Mouse (Mus musculus) right cerebral cortex, postnatal 36 days (tissue): Measurements from ENCODE around the gene Atxn7l1.
"Not testable (repeated sequence)": the region's sequence is repeated elsewhere in the genome, so short reads cannot be mapped to it uniquely, and the experiment has no call there.

Experiments
- DNase-seq, 2 experiments: peaks; one replicate each; pipeline ENCODE4 v3.0.0; 2022; ENCODE audit warnings: low spot score in 2 of 2, mixed read lengths in 1 of 2

The Atxn7l1 gene

GRCm38 (mm10) chr12:33153131-33153530 lies 5.6 kb downstream of the Atxn7l1 start:
- no peak for DNase-seq

DNA sequence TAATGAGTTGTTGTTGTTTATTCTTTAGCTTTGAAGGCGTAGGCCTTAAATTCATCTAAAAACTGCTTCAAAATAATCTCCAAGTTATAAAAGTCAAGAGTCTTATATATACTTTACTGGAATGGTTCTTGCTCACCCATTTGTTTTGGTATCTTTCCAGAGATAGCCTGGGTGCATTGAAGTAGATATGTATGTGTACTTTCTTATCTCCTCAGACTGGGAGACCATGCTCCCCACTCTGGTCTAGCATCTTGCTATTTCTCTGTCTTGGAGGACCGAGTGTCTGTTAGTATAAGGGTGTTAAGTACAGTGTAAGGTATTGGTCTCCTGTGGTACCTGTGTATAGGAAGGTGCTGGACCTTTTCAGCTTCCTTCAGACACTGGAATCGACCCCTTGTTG lies 6.4 kb downstream of the Atxn7l1 start:
- no peak for DNase-seq

GRCm38 (mm10) chr12:33154732-33155131 lies 7.2 kb downstream of the Atxn7l1 start:
- DNase-seq = no peak

DNA sequence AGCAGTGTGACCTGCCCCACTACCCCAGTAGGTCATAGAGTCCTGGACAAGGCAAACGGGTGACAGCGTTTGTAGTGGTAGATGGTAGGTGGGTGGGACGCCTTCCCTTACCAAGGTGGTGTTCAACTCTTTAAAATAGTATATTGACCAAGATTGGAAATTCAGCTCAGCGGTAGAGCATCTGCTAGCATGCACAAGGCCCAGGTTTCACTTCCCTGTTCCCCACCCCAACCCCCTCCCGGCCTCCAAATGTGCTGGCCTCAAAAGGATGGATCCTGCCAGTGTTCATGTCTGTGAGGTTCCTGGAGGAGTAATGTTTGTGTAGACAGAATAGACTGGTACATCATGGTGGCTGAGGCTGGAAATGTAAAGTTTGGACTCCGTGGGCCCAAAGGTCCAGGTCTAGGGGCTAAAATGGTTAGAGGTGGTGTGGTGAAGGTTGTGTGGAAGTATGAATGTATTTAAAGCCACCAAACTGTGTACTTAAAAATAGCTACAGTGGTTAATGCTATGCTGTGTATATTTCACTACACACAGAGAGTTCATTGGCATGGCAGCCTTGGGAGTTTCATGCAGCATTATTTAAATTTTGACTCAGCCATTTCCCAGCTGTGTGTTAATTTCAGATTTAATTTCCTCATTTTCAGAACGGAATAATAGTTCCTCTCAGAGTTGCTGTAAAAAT lies 9.0 kb downstream of the Atxn7l1 start:
- DNase-seq = no peak

- no peak for DNase-seq
Measured at GRCm38 (mm10) chr12:33158256-33158655, 10.8 kb downstream of the Atxn7l1 start.

GRCm38 (mm10) chr12:33160406-33160805 lies 12.9 kb downstream of the Atxn7l1 start:
- no peak for DNase-seq

DNA sequence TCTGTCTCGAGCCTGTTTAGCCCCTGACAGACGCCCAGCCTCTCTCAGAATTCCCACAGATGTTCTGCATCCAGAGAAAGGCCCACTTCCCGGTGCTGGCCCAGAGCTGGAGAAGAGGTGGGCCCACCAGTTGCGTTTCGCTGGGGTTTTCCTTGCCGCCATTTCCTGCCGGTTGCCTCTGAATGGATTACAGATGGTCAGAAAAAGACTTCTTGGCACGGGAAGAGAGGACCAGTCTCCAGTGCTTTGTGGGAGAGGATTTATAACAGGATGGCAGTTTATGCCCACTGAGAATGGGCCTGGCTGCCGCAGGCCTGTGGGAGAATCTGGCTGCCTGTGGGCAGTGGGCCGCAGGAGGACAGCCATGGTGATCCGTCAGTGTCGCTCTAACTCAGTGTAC lies 15.0 kb downstream of the Atxn7l1 start:
- no peak for DNase-seq

- not testable (repeated sequence) for DNase-seq
Measured at GRCm38 (mm10) chr12:33164019-33164418, 16.5 kb downstream of the Atxn7l1 start.

- DNase-seq = no peak
Measured at GRCm38 (mm10) chr12:33166712-33167111, 19.2 kb downstream of the Atxn7l1 start.

DNA sequence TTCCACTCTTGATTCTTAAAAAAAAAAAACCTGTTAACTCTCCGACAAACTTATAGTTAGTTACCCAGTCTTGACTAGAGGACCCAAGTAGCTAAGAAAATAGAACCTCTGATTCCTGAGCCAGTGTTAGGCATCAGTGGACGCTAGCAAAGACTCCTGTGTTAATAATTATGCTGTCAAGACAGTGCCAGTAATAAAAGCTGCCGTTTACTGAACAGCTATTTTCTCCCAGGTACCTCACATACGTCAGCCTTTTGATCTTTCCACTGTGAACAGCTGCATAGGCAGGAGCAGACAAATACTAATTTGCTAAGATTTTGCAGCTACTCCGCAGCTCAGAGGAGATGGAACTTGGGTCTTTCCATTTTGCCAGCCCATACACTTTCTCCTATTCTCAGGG lies 20.1 kb downstream of the Atxn7l1 start:
- DNase-seq = no peak

- no peak for DNase-seq
Measured at GRCm38 (mm10) chr12:33168491-33168890, 21.0 kb downstream of the Atxn7l1 start.

DNA sequence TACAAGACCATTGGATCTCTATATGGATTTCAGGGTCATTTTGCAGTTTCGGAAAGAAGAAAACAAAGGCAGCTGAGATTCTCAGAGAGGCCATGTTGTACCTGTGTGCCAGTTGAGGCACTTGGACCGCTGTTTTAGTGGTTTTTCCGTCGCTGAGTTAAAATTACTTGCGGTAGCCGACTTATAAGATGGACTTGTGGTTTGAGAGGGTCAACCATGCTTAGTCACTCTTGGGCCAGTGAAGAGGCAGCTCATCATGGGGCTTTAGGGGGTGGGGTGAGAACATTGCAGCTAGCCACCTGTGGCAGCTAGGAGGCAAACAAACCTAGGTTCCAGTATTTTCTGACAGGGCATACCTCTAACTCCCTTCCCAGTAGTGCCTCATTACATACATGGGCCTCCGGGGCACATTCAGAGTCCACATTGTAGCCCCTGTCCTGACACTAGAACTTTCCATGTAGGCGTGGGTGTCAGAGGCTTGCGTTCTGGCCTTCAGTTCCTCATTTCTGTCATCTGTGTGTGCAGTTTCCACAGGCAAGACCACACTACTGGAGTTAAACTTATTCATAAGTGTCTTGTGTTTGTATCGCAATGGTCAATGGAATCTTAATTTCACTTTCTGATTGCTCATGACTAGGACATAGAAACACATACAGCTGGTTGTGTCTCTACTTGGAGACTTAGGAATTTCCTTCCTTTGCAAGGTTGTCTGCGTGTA lies 22.4 kb downstream of the Atxn7l1 start:
- DNase-seq = no peak

DNA sequence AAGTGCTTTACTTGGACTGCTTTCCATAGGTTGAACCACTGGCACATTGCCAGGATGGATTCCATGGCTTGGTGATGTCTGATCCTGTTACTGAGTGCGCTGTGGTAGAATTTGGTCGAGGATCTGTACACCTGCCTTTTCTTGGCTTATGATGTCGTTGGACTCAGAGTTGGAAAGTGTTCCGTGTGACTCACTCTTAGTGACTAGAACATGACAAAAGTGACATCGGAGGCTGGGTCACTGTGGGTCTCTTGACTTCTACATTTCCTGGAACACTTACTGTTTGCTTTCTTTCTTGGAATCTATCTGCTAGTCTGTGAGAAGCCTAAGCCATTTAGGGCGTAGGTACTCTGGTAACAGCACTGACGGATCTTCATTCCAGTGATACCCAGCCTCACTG lies 23.3 kb downstream of the Atxn7l1 start:
- DNase-seq = no peak

GRCm38 (mm10) chr12:33172926-33173325 lies 25.4 kb downstream of the Atxn7l1 start:
- no peak for DNase-seq

DNA sequence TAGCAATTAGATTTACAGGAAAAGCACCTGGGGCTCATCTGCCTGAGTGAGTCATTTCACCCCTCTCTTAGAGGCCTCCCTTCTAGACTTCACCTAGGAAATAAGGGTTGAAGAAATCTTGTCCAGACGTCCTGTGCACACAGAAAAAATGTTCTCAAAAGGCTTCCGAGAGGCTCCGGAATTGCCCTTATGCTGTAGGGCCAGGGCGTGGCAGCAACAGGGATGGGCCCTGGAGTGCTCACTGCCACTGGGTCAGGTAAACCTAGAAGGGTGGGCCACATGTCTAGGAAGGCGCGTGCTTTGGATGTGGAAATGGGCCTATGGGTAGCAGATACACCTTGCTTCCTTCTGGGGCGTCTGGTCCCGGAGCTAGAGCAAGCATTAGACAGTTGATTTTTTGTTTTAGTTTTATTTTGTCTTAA lies 26.2 kb downstream of the Atxn7l1 start:
- DNase-seq = no peak

DNA sequence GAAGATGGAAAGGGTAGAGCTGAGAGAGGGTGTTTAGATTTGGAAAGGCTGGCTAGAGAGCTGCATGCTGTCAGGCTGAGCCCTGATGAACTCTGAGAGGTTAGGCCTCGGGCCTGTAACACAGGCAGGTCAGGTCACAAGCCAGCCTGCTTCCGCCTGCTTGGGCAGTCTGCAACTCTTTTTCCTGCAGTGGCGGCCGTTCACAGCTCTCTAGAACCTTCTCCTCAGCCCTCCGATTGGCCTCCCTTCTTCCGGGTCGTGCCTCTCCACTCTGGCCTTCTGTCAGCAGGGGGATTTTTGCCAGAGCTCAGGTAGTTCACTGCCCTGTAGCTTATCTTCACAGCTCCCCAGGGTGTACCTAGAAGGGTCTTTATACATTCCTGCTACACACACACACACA lies 26.7 kb downstream of the Atxn7l1 start:
- no peak for DNase-seq

GRCm38 (mm10) chr12:33174675-33175357 lies 27.3 kb downstream of the Atxn7l1 start:
- no peak for DNase-seq

- no peak for DNase-seq
Measured at GRCm38 (mm10) chr12:33175621-33176554, 28.4 kb downstream of the Atxn7l1 start.

DNA sequence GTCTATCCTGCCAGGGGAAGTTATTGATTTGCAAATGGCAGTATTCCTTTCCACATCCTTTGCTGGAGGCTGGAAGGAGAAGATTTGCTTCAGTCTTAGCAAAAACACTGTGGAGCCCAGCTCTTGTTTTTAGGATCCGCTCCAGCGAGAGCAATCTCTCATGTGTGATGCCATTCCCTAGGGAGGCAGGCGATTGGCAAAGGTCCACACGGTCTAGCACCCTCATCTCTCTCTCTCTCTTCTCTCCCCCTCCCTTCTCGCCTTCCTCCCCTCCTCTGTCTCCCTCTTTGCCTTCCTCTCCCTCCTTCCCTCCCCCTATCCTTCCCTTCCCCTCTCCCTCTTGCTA lies 29.0 kb downstream of the Atxn7l1 start:
- DNase-seq = no peak

- no peak for DNase-seq
Measured at GRCm38 (mm10) chr12:33180421-33180820, 32.9 kb downstream of the Atxn7l1 start.

DNA sequence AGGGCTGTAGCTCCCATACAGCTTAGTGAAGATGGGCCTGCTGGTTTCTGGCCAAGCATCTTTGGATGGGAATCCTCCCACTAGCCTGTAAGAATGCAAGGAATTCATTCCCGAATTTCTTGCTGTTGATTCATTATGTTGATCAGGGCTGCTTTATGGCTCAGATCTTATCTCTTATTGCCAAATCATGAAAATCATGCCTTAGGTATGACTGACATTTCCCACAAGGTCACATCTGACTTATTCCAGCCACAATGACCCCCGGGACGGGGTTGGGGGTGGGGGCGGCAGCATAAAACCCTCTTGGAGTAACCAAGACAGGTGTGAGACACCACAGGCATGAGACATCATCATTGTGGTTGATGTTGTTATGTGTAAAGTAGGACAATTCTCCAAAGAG lies 34.4 kb downstream of the Atxn7l1 start:
- no peak for DNase-seq
